Mouse (Mus musculus) cerebellum, adult 9-11 months (tissue): ENCODE data around the gene Nckipsd.
A peak's percentile ranks its signal among the peaks of the same experiment; 100 is the strongest.

Experiments used
- DNase-seq: peaks from one replicate; pipeline ENCODE4 v3.0.0; 2022

The Nckipsd gene

DNA sequence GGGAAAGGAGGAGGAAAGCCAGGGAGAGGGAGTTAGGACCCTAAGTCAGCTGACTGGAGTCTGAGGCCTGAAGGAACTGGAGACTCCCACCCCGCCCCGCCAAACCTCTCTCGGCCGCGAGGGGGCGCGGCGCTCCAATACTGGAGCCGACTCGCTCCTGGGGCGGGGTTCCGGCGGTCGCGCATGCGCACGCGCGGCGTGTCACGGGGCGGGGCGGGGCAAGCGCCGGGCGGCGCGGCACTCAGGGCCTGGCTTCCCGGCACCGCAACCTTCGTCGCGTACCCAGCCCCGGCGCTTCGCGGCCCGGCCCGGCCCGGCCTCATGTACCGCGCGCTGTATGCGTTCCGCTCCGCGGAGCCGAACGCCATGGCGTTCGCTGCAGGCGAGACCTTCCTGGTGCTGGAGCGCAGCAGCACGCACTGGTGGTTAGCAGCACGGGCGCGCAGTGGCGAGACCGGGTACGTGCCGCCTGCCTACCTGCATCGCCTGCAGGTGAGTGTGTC lies at the start of gene Nckipsd:
Nckipsd (plus strand) TSS at position 206 of the 503 bp plus-strand sequence.
- DNase-seq: peak; percentile 94

DNA sequence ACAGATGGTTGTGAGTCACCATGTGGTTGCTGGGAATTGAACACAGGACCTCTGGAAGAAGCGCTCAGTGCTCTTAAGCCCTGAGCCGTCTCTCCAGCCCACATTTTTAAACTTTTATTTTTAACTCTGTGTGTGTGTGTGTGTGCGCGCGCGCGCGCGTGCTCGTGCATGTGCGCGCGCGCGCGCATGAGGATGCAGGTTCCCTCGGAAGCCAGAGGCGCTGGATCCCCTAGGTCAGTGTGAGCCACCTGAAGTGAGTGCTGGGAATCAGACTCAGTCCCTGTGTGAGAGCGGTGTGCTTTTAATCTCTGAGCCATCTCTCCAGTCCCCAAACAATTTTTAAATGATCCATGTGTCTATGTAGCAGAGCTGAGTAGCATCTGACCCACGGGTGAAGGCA lies 49.0 kb upstream of the Nckipsd start:
- no peak for DNase-seq

DNA sequence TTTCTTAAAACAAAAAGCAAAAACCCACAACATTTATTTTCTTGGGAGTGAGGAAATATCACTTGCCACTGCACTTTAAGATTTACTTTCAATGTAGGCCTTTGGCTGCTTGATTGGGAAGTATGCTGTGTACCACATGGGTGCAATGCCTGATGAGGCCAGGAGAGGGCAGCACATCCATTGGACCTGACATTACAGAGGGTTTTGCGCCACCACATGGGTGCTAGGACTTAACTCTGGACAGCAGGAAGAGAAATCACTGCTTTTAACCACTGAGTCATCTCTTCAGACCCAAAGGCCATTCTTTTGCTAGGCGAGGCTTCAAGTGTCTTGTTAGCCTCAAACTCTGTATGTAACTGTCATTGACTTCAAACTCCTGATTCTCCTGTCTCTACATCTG lies 48.4 kb upstream of the Nckipsd start:
- DNase-seq: no peak

DNA sequence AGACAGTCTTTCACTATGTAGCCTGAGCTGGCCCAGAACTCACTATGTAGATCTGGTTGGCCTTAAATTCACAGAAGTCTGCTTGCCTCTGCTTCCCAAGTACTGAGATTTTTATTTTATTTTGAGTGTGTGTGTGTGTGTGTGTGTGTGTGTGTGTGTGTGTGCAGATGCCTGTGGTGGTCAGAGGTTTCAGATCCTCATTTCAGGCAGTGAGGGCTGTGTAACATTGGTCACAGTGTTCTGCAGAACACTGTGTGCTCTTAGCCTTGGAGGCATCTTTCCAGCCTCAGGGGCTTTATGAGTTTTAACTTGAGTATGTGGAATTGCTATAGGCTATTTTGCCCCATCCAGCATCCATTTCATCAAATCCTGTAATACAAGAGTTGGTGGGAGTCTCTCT lies 46.6 kb upstream of the Nckipsd start:
- DNase-seq: no peak

DNA sequence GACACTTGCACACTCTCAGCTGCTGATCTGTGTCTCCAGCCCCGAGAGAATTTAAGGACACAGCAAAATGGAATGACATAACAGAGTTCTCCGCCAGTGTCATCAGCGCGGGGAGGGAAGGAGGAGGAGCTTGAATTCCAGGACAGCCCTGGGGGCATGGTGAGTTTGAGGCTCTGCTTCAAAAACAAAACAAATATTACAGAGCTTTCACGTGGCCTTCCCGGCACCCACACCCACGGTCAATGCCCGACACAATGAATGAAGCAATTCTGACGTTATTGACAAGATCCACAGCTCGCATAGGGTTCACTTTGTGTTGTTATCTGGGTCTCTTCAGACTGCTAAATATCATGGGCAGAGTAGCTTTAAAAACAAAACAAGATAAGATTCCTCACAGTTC lies 43.2 kb upstream of the Nckipsd start:
- DNase-seq: no peak

DNA sequence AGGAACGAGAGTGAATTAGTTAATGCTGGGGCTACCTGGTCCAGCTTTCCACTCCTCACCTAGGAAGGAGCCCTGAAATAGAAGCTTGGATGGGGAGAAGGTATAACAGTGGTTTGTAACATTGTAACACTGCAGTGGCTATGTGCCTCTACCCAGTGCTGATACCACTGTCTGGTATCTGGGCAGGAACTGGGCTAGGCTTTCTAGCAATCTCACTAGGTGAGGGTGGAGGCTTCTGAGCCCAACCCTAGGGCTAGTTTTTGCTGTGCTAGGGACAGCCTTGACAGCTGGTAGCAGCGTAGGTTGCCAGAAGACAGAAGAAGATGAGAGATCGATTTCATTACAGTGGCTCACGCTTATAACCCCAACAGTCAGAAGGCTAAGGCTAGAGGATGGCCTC lies 31.6 kb upstream of the Nckipsd start:
- DNase-seq: no peak

DNA sequence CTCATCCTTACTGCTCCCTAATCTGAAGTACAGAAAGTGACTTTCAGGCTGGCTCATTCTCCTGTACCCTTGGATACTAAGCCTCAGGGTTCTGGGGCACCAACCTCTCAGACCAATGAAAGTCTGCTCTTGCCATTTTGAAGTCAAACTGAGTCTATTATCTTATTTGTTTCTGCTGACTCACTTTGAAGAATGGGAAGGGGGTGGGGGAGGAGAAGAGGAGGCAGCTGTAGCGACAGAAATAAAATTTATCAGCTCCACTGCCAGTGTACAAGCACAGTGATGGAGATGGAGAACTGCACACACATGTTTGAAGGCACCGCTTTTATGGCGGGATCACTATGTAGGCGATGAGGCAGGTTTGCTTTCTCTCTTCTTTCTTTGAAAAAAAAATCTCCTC lies 30.9 kb upstream of the Nckipsd start:
- DNase-seq: no peak

DNA sequence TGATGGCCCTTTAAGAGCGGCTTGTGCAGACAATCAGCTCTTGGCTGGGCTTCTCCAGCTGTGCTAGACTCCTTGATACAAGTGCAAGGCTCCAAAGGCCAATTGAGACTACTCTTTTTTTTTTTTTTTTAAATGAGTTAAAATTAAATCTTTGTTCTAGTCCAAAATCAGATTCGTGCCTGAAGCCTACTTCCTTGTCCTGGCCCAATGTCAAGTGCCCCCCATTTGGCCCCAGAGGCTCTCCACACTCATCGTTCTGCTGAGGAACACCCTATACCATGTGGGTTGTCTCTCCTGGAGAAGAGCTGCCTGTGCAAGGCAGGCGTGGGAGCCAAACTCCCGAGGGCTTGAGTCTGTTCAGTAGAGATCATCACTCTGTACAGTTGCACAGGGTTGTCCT lies 27.2 kb upstream of the Nckipsd start:
- peak; percentile 12 for DNase-seq

DNA sequence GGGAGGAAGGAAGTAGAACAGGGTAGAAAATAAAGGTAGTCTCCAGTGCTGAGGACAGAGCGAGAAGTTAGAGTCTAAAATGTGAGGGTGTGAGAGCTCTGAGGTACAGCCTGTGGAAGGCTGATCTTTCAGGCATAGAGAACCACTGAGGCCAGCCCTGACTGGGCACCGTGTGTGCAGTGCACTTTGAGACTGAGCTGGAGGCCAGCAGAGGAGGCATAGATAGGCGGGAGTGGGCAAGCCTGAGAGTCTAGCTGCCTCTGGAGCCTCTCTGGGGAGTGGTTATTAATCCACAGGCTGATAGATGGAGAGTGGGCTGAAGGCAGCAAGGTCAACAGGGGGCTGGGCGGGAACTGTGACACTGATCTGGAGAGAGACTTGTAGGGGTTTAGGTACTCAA lies 26.3 kb upstream of the Nckipsd start:
- peak; percentile 21 for DNase-seq

DNA sequence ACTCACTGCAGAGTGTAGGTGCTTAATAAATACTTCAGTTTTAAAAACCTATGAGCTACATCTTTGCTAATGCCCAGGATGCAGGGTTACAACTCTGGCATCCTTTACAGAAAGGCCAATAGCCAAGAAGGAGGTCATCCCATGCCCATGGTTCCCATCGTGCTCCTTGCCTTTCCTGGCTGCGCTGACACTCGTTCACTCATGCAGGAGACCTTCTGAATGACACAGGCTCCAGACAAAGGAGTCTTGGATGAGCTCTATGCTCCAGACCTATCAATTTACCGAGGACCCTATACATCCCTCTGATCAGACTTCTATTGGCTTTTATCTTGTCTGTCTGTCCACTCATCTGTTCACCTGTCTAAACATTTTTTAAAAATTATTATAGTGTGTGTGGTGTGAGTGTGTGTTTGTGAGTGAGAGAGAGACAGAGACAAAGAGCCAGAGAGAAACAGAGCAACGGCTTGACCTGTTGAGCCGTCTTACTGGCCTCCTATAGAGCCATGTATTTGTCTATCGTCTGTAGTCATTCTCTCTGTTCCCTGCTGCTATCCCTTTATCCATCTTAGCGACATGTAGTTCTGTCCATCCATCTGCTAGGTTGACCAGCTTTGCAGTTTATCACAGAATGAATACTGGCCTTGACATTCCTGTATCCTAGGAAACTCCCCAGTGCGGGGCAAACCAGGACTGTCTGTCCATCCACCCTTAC lies 25.2 kb upstream of the Nckipsd start:
- DNase-seq: peak; percentile 43

DNA sequence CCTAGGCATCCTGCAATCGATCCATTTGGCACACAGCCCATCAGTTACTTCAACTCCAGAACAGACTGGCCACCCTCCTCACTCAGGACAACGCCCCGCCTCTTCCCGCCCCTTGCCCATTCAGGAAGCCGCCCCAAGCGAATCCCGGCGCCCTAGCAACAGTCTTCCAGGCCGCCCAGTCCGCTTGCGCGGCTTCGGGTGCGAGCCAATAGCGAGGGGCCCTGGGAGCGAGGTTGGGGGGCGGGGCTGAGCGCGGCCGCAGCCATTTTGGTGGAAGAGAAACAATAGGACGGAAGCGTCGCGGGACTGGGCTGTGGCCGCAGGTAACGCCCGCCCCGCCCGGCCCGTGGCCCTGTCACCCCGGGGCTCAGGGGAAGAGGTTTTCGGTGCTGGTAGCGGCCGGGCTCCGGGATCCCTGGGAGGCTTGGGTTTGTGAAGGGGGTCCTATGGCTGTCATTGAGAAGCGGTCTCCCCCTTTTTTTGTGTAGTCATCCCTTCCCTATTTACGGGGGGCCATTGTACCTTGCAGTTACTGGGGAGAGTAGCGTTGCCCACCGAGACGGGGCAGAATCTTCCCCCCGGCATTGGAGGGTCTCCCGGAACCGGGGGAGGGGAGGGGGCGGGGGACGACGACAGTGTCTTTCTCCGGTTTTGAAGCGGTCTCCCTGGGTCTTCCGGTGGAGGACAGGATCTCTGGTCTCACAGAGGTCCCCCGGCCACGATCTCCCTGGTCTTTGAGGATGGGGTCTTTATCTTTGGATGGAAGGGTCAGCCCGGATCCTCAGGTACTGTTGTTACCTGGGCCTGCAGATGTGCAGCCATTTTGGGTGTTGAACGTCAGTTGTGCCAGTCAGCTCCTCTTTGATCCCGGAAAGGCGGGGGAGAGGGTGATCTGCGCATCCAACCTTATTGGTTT lies 24.4 kb upstream of the Nckipsd start, which contains the start of gene Ip6k2:
Ip6k2 (plus strand) TSS at position 249 of the 916 bp plus-strand sequence.
- DNase-seq: peak; percentile 98

DNA sequence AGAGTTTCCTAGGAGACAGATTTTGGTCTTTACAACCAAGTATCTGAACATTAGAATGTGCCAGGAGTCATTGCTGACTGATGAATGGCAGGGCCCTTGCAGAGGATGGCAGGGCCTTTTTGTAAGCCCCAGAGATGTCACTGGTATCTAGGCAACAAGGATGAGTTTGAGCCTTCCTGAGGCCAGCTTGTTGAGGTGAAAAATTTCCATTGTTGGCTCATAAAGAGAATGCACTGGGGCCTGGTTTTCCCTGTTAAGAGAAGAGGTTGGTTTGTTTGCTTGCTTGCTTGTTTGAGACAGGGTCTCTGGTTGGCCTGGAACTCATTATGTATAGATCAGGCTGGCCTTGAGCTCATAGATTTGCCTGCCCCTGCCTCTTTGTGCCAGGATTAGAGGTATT lies 22.8 kb upstream of the Nckipsd start:
- peak; percentile 20 for DNase-seq

DNA sequence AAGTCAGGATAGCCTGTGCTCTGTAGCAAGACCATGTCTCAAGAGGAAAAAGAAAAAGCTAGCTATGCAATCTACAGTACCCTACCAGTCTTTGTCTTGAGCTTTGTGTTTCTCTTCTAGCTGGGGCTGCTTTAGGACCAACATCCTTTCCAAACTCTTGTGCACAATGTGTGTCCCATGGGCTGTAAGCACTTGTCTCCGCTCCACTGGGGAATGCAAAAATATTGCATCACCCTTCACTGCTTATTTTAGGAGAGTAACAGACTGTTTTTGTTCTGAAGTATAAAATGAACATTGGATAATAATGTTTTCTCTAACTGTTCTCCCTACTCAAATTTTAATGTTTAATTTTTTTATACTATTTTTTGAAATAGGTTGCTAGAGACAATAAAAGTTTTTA lies 21.7 kb upstream of the Nckipsd start:
- DNase-seq: no peak

DNA sequence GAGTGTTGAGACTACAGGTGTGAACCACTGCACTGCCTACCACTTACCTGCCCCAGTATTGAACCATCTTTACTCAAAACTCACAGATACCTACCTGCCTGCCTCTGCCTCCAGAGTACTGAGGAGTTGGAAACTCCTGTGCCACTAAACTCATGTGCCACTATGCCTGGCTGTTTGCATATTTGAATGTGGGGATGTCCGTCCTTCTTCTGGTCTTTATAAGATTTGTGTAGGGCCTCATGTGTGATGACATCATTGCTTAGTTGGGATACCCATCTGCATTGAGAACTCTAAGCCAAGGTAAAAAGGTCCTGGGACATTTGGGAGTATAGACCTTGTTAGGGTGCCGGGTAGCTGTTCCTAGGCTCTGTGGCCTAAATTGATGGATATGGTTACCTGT lies 21.1 kb upstream of the Nckipsd start:
- no peak for DNase-seq

DNA sequence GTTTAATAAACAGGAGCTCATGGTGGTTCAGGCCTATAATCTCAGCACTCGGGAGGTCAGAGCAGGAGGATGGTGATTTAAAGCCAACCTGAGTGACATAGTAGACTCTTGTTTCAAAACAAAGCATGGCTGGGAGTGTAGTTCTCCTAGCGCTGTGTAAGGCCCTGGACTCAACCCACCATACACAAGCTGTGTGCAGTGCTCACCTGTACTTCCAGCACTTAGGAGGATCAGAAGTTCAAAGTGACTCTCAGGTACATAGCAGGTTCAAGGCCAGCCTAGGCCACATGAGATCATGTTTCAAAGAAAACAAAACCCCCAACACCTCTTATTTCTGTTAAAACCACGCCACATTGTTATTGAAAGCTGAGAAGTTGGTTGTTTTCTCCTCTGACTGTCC lies 19.5 kb upstream of the Nckipsd start:
- no peak for DNase-seq

DNA sequence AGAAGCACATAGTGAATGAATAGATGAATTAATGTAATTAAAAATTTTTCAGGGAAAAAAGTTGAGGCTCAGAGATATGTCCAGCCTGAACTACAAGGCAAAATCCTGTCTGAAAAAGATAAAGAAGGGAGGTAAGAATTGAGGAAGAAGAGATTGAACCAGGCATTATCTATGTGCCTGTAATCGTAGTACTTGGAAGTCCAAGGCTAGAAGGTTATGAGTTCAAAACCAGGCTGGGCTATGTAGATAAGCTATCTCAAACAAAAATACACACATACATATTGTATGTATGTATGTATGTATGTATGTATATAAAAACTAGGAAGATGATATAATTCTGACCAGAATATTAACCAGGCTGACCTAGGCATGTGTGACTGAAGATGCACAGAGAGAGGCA lies 15.9 kb upstream of the Nckipsd start:
- no peak for DNase-seq

DNA sequence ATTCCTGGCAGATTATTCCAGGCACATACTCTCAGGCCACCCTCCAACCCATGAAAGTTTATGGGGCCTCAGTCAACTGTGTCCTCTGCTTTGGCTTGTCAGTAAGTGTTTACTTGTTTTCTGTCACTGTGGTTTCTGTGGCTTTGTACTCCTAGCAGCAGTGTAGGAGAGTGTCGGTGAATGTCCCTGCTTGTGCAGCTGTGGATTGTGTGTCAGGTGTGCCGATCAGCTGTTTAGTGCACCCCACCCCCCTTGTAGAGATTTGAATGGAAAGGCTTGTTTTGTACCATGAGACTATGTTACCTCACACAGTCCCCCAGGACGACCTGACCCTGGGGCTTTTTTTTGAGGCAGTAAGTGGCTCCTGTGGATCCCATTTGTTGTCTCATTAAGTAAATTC lies 15.4 kb upstream of the Nckipsd start:
- no peak for DNase-seq

DNA sequence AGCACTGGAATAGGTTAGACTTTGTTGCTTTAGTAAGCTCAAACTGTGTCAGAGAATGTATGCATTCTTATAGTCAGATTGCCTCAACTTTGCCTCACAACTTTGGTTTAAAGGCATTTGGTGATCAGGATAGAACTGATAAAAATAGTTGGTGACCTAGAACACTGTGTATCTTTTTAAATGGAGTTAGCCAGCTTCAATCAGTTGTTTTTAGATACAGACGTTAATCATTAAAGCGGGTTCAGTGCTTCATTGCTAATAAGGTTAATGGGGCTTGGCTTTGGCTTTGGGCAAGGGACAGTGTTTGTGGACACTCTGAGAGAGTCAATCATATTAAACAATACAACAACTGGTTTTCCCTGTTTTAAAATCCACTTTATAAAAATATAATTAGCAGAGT lies 12.9 kb upstream of the Nckipsd start:
- DNase-seq: no peak

DNA sequence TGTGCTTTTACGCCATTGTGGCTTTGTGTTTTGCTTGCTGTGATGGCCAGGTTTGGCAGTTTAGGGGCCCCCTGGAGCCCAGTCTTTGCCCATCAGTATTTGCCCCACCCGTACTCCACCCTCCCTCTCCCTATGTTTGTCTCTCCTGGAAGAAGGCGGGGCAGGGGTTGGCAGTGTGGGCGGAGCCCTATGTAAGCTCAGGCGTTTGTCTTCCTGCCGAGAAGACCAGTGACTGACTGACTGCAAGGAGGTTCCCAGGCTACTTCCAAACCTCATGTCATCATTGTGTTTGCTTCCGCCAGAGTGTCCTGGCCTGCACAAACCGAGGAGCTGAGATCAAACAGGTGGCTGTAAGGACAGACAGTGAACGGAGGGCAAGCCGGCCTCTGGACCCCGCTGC lies 12.4 kb upstream of the Nckipsd start:
- DNase-seq: peak; percentile 56

DNA sequence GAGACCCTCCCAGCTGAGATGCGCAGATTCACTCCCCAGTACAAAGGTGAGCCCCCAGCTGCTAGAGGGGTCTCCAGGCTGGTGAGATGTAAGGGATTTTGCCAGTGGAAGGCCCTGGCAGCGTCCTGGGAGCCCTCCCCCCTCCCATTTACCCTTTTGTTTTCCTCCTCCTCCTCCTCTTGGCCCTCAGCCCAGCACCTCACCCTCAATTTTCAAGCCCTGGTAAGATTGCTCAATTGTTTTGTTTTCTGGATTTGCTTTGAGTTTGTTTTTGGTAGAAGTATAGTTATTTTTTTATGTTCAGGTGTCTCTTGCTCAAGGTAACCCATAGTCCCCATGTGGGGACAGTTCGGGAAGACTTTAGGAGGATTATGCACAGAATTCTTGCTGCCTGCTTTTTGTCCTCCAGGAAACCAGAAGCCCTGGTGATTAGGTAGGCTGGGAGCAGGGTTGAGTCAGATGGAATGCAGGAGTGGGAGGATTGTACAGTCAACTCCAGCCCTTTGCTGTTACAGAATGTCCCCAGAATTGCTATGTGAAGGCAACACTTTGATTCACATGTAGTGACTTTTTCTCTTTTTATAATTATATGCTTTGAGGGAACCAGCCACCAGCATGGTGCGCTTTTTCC lies 11.7 kb upstream of the Nckipsd start:
- no peak for DNase-seq

DNA sequence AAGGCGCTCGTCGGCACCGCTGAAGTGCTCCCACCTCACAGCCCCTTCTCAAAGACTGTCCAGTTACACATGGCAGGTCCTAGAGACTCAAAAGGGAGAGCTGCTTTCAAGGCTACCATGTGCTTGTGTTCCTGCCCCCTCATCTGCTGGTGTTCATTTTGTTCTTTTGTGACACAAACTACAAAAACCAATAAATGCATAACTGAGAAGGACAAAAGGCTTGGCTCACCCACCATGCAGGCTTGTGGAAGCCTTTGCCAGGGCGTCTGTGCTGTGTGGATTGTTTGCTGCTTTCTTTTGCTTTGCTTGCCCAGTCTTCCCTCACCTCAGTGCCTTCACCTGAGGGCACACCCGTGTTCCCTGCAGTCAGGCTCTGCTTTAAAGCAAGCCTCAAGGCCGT lies 10.7 kb upstream of the Nckipsd start:
- no peak for DNase-seq

DNA sequence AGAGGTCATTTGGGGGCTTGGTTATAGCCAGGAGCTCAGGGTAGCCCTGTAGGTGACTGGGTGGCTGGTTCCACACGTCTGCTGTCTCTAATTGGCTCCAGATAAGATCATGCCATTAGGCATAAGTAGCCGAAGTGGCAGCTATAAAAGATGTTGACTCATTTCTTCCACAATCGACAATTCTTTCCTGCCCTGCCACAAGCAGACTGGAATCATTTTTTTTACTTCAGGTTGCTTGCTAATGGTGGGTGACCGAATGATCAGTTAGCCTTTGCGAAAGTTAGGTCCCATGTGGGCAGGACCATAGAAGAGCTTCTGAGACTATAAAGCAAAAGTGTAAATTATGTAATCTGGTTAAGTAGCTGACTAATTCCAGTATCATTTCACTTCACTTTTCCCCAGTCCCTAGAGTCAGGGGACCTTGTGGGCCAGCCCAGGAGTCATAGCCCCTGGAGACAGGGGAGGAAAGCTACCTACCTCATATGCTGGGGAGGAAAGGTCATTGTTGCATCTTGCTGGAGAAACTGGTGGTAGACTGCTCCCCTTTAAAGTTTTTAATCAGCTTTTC lies 9.6 kb upstream of the Nckipsd start:
- peak; percentile 10 for DNase-seq

DNA sequence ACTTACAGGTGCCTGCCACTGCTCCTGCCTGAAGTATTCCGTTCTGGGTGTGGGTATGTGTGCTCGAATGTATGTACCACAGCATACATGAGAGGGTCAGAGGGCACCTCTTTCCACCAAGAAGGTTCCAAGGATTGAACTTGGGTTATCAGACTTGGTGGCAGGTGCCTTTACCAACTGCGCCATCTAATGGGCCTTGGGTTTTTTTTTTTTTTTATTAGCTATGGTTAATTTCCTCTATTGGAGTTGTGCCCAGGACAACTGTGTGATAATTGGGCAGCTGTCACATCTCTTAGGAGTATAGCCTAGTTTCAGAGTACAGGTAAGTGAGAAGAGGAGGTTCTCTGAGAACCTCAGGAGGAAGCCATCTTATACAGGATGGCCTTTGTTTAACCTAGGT lies 8.6 kb upstream of the Nckipsd start:
- DNase-seq: peak; percentile 45
